Mouse (Mus musculus) lung, postnatal 0 days (tissue): Measurements from ENCODE around the gene Olfr917.

Source experiments
- CTCF ChIP-seq: IDR thresholded peaks from 2 replicates; pipeline ENCODE4 v1.5.1; 2016; ENCODE audit warnings: antibody characterized with exemption, mild to moderate bottlenecking
- EP300 ChIP-seq: IDR thresholded peaks from 2 replicates; pipeline ENCODE4 v1.6.1; 2016; ENCODE audit warnings: antibody characterized with exemption, mild to moderate bottlenecking, control low read depth

GRCm38 (mm10) chr9:38659775-38660174 lies 5.9 kb downstream of the Olfr917 start, which contains the start of gene Olfr916:
- TF ChIP-seq CTCF: no peak
- no peak for TF ChIP-seq EP300
